Mouse (Mus musculus) neural tube, embryonic 13.5 days (tissue): ENCODE measurements at regions not wholly inside any gene's neighbourhood (a gene's known extent, or its start where the extent isn't known, plus 50 kb on each side); places are given as distances from the start of the nearest gene placed in this dataset.

Source experiments
- ATAC-seq: fragments of 200-750 bp; cut with Nextera tagmentation; 2 replicates; pipeline ENCODE4 v1.8.0; 2017; ENCODE audit warnings: low read depth, mild to moderate bottlenecking, moderate TSS enrichment, moderate library complexity
- H3K27ac ChIP-seq: fragments of 300-500 bp; sonication (generic); replicated peaks from 2 replicates; pipeline ENCODE4 v1.5.1; 2015; ENCODE audit warnings: moderate library complexity, mild to moderate bottlenecking, inconsistent platforms
- H3K27me3 ChIP-seq: fragments of 300-500 bp; sonication (generic); 2 replicates; pipeline ENCODE4 v1.6.1; 2015; ENCODE audit warnings: mild to moderate bottlenecking, inconsistent platforms
- H3K36me3 ChIP-seq: fragments of 300-500 bp; sonication (generic); 2 replicates; pipeline ENCODE4 v1.6.1; 2015; ENCODE audit warnings: mild to moderate bottlenecking, inconsistent platforms
- H3K4me1 ChIP-seq: fragments of 300-500 bp; sonication (generic); replicated peaks from 2 replicates; pipeline ENCODE4 v1.6.1; 2015; ENCODE audit warnings: inconsistent platforms
- H3K4me2 ChIP-seq: fragments of 300-500 bp; sonication (generic); 2 replicates; pipeline ENCODE4 v1.6.1; 2015; ENCODE audit warnings: inconsistent platforms, mild to moderate bottlenecking, moderate library complexity
- H3K4me3 ChIP-seq: fragments of 300-500 bp; sonication (generic); 2 replicates; pipeline ENCODE4 v1.5.1; 2015; ENCODE audit warnings: mild to moderate bottlenecking, inconsistent platforms
- H3K9ac ChIP-seq: fragments of 300-500 bp; sonication (generic); 2 replicates; pipeline ENCODE4 v1.6.1; 2015; ENCODE audit warnings: moderate library complexity, mild to moderate bottlenecking, inconsistent platforms
- H3K9me3 ChIP-seq: fragments of 300-500 bp; sonication (generic); 2 replicates; pipeline ENCODE4 v1.6.1; 2016; ENCODE audit warnings: inconsistent platforms
- WGBS: fragments of 180-500 bp; shearing (Covaris S2); methylation state at CpG from one replicate; pipeline ENCODE4 v1.1.7; 2015; 5-methylcytosine and 5-hydroxymethylcytosine counted together

DNA sequence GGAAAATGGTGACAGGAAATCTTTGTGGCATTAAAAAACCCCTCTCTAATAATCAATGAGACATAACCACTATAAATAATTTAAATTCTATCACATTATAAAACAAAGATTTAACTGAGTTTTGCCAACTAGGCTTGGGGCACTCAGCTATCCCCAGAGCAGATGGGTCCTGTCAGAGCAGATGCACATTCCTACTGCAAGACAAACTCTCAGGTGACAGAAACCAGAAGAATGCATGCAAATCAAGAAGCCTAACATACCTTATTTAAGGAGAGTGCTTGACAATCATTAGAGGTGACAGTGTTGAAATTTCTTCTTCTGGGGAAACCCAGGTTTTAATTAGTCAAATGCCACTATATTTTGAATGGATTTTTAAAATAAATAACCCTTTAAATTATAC, 452.3 kb upstream of the Gm9747 start:
- Histone ChIP-seq H3K4me3 (no peak overlapping the region), H3K27ac (no peak overlapping the region), H3K4me2 (no peak overlapping the region), H3K27me3 (no peaks in the 10 kb centered on the region), H3K4me1 (no peaks in the 10 kb centered on the region), H3K9me3 (no peaks in the 10 kb centered on the region), H3K9ac (no peak overlapping the region), H3K36me3 (no peaks in the 10 kb centered on the region)
- ATAC-seq = no peak

DNA sequence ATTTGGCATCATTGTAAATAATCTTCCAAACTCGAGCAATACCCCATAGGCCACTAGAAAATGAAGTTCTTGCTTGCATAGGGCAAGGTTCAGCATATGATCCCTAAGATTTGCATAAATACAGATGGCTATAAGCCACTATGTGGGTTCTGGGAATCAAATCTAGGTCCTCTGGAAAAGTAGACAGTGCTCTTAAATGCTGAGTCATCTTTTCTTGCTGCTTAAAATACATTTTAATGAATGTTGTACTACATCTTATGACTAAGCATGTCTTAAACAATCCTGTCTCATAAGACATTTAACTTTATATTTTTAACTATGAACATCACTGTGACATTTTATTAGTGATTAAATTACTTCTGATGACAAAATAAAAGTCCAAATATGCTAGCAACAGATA, 448.6 kb upstream of the Gm9747 start:
- H3K27me3 ChIP-seq = no peaks in the 10 kb centered on the region
- ATAC-seq = no peak
- no peak overlapping the region for H3K27ac ChIP-seq
- H3K9ac ChIP-seq = no peak overlapping the region
- H3K9me3 ChIP-seq = no peaks in the 10 kb centered on the region
- no peak overlapping the region for H3K4me3 ChIP-seq
- H3K4me2 ChIP-seq = no peak overlapping the region
- H3K36me3 ChIP-seq = no peaks in the 10 kb centered on the region
- H3K4me1 ChIP-seq = no peaks in the 10 kb centered on the region
- 63% methylated on average over 1 of the region's 1 CpGs for WGBS

DNA sequence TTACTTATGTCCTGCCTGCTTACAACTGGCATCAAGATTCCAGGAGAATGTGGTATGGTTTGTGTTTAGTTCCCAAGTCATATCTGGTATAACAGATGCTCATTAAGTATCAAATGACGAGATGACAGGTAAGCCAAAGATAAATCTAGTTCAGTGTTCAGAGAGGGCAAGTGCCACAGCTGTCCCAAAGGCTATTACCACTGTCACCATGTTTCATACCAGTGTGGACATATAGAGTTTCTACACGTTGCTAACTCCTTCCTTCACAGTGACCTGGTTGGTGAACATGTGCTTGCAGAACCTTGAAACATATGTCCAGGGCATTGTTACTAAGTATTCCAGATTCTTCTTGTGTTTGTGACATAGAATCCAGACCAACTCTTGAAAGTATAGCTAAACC, 438.1 kb upstream of the Gm9747 start:
- ATAC-seq = no peak
- no peak overlapping the region for H3K4me3 ChIP-seq
- no peaks in the 10 kb centered on the region for H3K4me1 ChIP-seq
- H3K36me3 ChIP-seq = no peaks in the 10 kb centered on the region
- no peaks in the 10 kb centered on the region for H3K27me3 ChIP-seq
- no peak overlapping the region for H3K9ac ChIP-seq
- no peak overlapping the region for H3K27ac ChIP-seq
- H3K9me3 ChIP-seq = no peaks in the 10 kb centered on the region
- H3K4me2 ChIP-seq = no peak overlapping the region
- 79% methylated on average over 2 of the region's 2 CpGs for WGBS

DNA sequence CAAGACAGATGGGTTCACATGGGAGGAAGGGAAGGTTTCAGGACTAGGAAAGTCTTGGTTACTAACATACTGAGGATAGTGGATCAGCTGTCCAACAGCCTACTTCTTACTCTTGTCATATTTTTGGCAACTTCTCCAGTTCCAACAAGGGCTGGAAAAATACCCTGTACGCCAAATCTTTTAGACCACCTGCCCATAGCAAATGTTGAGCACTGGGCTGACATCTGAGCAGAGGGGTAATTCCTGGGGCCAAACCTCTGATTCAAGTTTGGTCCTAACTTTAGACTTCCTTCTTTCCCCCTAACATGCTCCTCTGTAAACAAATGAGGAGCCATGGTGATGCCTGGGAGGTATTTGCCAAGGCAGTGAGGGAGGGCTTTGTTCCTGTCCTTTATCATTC, 437.5 kb upstream of the Gm9747 start:
- no peak overlapping the region for H3K4me2 ChIP-seq
- no peaks in the 10 kb centered on the region for H3K27me3 ChIP-seq
- 94% methylated on average over 1 of the region's 1 CpGs for WGBS
- no peak overlapping the region for H3K4me3 ChIP-seq
- no peaks in the 10 kb centered on the region for H3K9me3 ChIP-seq
- no peak for ATAC-seq
- no peaks in the 10 kb centered on the region for H3K36me3 ChIP-seq
- H3K27ac ChIP-seq = no peak overlapping the region
- no peak overlapping the region for H3K9ac ChIP-seq
- no peaks in the 10 kb centered on the region for H3K4me1 ChIP-seq

DNA sequence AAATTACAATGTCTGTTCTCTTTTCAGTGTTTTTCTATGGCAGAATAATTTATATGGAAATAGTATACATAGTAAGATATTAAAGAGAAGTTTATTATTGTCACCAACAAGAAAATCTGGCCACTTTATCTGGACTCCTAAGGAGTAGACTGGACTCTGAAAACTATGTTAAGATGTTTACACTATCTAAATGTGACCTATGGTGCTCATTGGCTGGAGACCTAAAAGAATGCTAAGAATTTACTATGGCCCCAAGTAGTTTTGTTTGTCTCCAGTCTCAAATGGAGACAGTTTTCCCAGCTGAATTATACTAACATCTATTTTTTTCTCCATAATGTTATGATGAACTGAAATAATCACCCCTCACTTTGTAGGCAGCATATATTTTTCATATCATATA, 421.3 kb upstream of the Gm9747 start:
- Histone ChIP-seq H3K4me2 (no peak overlapping the region), H3K27me3 (no peaks in the 10 kb centered on the region), H3K27ac (no peak overlapping the region), H3K36me3 (no peaks in the 10 kb centered on the region), H3K4me1 (no peaks in the 10 kb centered on the region), H3K9me3 (no peaks in the 10 kb centered on the region), H3K4me3 (no peak overlapping the region), H3K9ac (no peak overlapping the region)
- no peak for ATAC-seq

DNA sequence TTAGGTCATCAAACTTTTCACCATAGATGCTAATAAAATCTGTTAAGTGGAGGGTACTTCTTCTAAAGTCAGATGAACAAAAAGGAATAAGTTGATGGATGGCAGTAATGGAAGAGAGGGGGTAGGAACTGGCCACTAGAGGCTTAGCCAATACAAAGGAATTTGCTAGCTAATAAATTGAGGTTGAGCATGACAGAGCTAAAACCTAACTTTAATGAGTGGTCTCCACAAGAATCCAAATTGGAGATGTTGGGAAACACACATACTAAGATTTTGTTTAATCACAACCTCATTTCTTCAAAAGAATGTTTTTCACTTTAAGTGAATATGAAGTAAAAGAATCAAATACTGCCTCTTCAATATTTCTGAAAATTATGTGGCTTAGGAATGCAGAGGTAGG, 414.0 kb upstream of the Gm9747 start:
- no peaks in the 10 kb centered on the region for H3K9me3 ChIP-seq
- H3K36me3 ChIP-seq = no peaks in the 10 kb centered on the region
- no peaks in the 10 kb centered on the region for H3K27me3 ChIP-seq
- no peak for ATAC-seq
- no peak overlapping the region for H3K4me3 ChIP-seq
- no peaks in the 10 kb centered on the region for H3K4me1 ChIP-seq
- H3K4me2 ChIP-seq = no peak overlapping the region
- no peak overlapping the region for H3K27ac ChIP-seq
- no peak overlapping the region for H3K9ac ChIP-seq

DNA sequence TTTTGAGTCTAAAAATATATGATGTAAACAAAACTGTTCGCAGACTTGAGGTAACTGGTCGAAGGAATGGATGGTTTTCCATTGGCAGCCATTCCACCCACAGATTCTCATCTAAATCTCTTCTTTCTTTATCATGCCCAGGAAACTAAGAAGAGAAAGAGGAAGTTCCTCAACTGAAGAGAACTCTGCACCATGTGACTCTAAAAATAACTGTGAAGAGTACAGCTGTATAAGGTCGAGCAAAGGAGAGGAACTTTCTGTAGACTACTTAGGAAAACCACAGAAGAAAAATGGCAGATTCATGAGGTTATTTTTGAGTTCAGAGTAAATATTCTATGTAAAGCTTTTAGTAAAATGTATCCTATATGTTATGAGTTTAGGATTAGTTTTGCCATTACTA, 390.9 kb upstream of the Gm9747 start:
- WGBS = 94% methylated on average over 3 of the region's 3 CpGs
- Histone ChIP-seq H3K4me1 (no peaks in the 10 kb centered on the region), H3K9ac (no peak overlapping the region), H3K9me3 (no peaks in the 10 kb centered on the region), H3K4me3 (no peak overlapping the region), H3K27me3 (no peaks in the 10 kb centered on the region), H3K27ac (no peak overlapping the region), H3K4me2 (no peak overlapping the region), H3K36me3 (no peaks in the 10 kb centered on the region)
- ATAC-seq = no peak

DNA sequence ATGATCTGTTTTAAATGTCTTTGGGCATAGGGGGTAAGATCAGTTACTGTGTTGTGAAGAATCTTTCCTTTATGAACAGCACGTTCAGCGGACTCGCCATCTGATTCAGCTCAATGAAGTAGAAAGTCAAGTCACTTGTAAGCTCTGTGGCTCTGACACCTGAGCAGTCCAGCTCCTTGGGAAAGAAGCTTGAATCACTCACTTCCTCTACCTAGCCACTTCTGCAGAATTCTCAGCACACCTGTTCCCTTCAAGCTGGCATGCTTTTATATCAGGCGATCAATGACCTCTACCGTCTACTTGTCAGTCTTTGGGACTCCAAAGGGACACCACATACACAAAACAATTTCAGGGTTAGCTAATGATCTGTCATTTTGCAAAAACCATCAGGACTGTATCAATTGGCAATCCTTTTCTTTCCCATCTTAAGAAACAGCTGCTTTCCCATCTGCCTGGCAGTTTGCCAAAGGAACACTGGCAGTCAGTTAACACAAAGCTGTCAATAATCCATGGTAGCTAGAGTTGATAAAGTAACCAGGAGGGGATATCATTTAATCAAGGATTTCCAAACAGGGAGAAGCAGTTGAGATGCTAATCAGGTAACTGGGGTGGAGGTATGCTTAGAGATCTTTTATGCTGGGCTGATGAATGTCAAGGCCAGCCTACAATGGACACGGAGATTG, 382.3 kb upstream of the Gm9747 start:
- Histone ChIP-seq H3K9ac (no peak overlapping the region), H3K9me3 (no peaks in the 10 kb centered on the region), H3K27me3 (no peaks in the 10 kb centered on the region), H3K4me3 (no peak overlapping the region), H3K4me1 (peaks cover 8% of the 10 kb centered on the region), H3K4me2 (no peak overlapping the region), H3K27ac (no peak overlapping the region; the same call in 1 of the 2 replicates), H3K36me3 (no peaks in the 10 kb centered on the region)
- ATAC-seq = peak; percentile 27; the same call in 1 of the 2 replicates
- 77% methylated on average over 6 of the region's 6 CpGs for WGBS

DNA sequence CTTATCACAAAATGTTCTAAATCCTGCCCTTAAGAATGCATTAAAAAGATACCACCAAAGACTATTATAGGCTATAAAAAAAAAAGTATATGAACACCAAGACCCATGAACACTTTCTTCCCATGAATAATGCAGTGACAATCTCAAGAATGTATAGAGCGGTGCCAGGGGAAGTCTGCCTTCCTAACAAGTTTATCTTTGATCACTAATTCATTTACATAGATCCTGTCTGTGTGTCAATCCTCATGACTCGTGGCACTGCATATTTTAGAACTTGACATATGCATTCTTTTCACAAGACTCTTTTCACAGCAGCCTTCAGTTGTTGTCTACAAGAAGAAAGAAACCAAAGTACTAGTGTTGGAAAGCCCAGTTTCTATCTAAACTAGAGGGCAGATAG, 373.4 kb upstream of the Gm9747 start:
- H3K4me2 ChIP-seq = no peak overlapping the region
- no peaks in the 10 kb centered on the region for H3K36me3 ChIP-seq
- no peak overlapping the region for H3K4me3 ChIP-seq
- H3K9ac ChIP-seq = no peak overlapping the region
- H3K9me3 ChIP-seq = no peaks in the 10 kb centered on the region
- H3K27me3 ChIP-seq = no peaks in the 10 kb centered on the region
- WGBS = 63% methylated on average over 2 of the region's 2 CpGs
- no peaks in the 10 kb centered on the region for H3K4me1 ChIP-seq
- no peak overlapping the region for H3K27ac ChIP-seq
- no peak for ATAC-seq

DNA sequence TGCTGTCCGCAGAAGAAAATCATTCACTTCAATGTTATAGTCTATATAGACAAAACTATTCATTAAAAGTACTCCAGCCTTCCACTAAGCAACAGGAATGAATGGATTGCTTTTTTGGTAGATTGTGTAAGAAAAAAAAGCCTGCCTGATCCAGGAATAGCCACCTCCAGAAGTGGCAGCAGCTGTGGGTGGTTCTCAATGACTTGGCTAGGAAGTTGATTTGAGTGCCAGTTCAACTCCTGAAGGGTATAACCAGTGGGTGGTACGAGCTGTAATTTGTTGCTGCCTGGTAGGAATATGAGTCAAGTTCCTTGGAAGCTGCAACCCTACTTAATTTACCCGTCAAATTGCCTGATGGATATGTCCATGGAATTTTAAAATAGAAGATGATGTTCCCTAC, 368.3 kb upstream of the Gm9747 start:
- H3K36me3 ChIP-seq = no peaks in the 10 kb centered on the region
- no peaks in the 10 kb centered on the region for H3K9me3 ChIP-seq
- no peak for ATAC-seq
- H3K4me1 ChIP-seq = no peaks in the 10 kb centered on the region
- H3K4me2 ChIP-seq = no peak overlapping the region
- no peaks in the 10 kb centered on the region for H3K27me3 ChIP-seq
- WGBS = 87% methylated on average over 3 of the region's 3 CpGs
- H3K9ac ChIP-seq = no peak overlapping the region
- H3K4me3 ChIP-seq = no peak overlapping the region
- no peak overlapping the region for H3K27ac ChIP-seq

DNA sequence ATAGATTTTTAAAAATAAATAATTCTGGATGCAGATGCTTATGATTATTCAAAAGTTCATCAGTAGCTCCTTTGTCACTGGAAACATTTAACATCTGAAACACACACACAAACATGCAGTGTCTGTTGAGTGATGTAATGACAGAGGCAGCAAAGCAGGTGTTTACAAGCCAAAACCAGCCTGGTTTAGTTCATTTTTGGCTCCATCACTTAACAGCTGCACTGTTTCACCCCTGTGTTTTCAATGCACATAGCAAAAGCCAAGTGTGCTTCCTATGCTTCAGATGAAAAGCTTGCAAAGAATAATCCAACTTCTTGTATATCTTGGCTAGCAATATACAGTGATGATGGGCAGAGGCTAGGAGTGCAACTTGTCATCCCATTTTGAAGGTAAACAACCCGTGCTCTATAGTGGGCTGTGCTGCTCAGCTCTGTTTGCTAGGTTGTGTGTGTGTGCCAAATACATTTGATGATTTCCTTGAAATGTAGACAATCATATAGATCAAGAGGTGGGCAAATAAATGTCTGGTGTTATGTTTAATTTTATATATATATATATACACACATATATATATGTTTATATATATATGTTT, 345.9 kb upstream of the Gm9747 start:
- no peak overlapping the region for H3K27ac ChIP-seq
- no peaks in the 10 kb centered on the region for H3K9me3 ChIP-seq
- WGBS = 84% methylated on average over 1 of the region's 1 CpGs
- ATAC-seq = no peak
- H3K36me3 ChIP-seq = no peaks in the 10 kb centered on the region
- no peak overlapping the region for H3K9ac ChIP-seq
- H3K4me1 ChIP-seq = no peaks in the 10 kb centered on the region
- no peaks in the 10 kb centered on the region for H3K27me3 ChIP-seq
- no peak overlapping the region for H3K4me2 ChIP-seq
- H3K4me3 ChIP-seq = no peak overlapping the region

DNA sequence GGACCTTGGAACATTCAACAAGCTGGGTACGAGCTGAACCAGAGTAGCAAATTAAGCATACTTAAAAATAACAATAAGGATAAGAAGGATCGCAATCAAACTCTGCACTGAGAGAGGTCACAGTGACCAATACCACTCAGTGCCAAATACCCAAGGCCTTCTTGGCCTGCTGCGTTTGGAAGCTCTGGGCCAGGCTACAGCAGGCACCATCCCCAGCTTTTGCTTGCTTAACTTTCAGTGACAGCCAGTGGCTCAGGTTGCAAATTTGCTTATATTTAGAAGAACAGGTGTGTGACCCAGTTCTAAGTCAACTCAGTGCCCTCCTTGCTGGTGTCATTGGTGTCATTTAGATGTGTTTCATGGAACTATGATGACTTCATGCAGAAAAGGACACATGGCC, 335.7 kb upstream of the Gm9747 start:
- no peaks in the 10 kb centered on the region for H3K36me3 ChIP-seq
- 85% methylated on average over 3 of the region's 3 CpGs for WGBS
- H3K27me3 ChIP-seq = no peaks in the 10 kb centered on the region
- ATAC-seq = no peak
- H3K27ac ChIP-seq = no peak overlapping the region
- H3K9ac ChIP-seq = no peak overlapping the region
- H3K4me2 ChIP-seq = no peak overlapping the region
- no peaks in the 10 kb centered on the region for H3K4me1 ChIP-seq
- H3K4me3 ChIP-seq = no peak overlapping the region
- no peaks in the 10 kb centered on the region for H3K9me3 ChIP-seq

DNA sequence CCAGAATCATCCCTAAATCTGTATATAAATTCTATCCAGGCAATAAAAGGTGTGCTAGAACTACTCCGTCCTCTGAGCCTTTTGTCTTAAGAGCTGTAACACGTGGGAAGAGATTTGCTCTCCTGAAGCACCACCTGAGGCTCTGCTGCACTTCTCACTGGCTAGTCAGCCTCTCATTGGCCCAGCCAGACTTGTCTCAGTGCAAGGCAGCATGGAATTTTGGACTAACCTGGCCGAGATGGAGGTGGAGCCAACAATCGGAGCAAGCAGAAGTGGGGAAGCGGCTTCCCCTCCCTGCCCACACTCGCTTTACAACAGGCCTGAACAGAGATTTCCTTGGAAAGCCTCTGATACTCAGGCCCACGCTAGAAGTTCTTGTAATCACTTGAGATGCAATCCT, 332.1 kb upstream of the Gm9747 start:
- Histone ChIP-seq H3K4me1 (no peaks in the 10 kb centered on the region), H3K4me2 (no peak overlapping the region), H3K9me3 (no peaks in the 10 kb centered on the region), H3K36me3 (no peaks in the 10 kb centered on the region), H3K27me3 (no peaks in the 10 kb centered on the region), H3K27ac (no peak overlapping the region), H3K4me3 (no peak overlapping the region), H3K9ac (no peak overlapping the region)
- no peak for ATAC-seq
- 75% methylated on average over 7 of the region's 7 CpGs for WGBS
